ENCODE assay signal across 23 mouse cellular contexts in genomic region chr10:108292651-108293050, GRCm38 (mm10).
"Had no signal": no experiment of that assay in that cellular context is flagged by ENCODE, and none has a peak within 500 bp of the region (broad histone marks: within the 10 kb centered on the region; RNA-seq: fewer than 3 reads in every experiment).

No protein-coding gene starts in this region.

- H3K9ac ChIP-seq: heart, embryonic 12.5 days; hindbrain, embryonic 12.5 days; hindbrain, embryonic 14.5 days; limb, embryonic 13.5 days; limb, embryonic 15.5 days; liver, embryonic 12.5 days; liver, embryonic 14.5 days had no signal

- H3K36me3 ChIP-seq: heart, embryonic 10.5 days; heart, embryonic 12.5 days; hindbrain, embryonic 10.5 days; hindbrain, embryonic 12.5 days; limb, embryonic 13.5 days; limb, embryonic 15.5 days; liver, embryonic 12.5 days had no signal

- H3K27ac ChIP-seq: heart, embryonic 10.5 days; hindbrain, embryonic 10.5 days; hindbrain, embryonic 12.5 days; hindbrain, embryonic 14.5 days; limb, embryonic 13.5 days; limb, embryonic 15.5 days; liver, embryonic 12.5 days; liver, embryonic 14.5 days had no signal

- H3K27me3 ChIP-seq: heart, embryonic 12.5 days; hindbrain, embryonic 12.5 days; limb, embryonic 13.5 days; limb, embryonic 15.5 days; liver, embryonic 12.5 days had no signal

- H3K4me1 ChIP-seq: heart, embryonic 12.5 days; hindbrain, embryonic 10.5 days; hindbrain, embryonic 12.5 days; limb, embryonic 13.5 days; limb, embryonic 15.5 days; liver, embryonic 12.5 days had no signal

- H3K4me3 ChIP-seq: heart, embryonic 10.5 days; heart, embryonic 12.5 days; hindbrain, embryonic 10.5 days; hindbrain, embryonic 12.5 days; limb, embryonic 13.5 days; limb, embryonic 15.5 days; liver, embryonic 12.5 days had no signal

- DNase-seq: gastrocnemius, postnatal 10 days; gastrocnemius, postnatal 25 days; heart, adult 18-20 months; heart, postnatal 10 days; heart, postnatal 4 days; kidney, adult 18-20 months; kidney, adult 8-10 months; kidney, postnatal 10 days; kidney, postnatal 36 days; layer of hippocampus, adult 9-11 months; layer of hippocampus, postnatal 36 days; left cerebral cortex, postnatal 4 days had no signal

- H3K4me2 ChIP-seq: heart, embryonic 12.5 days; hindbrain, embryonic 12.5 days; hindbrain, embryonic 14.5 days; limb, embryonic 13.5 days; limb, embryonic 15.5 days; liver, embryonic 12.5 days had no signal

- ATAC-seq: hindbrain, embryonic 16.5 days; intestine, embryonic 16.5 days; liver, embryonic 12.5 days had no signal

- H3K9me3 ChIP-seq: heart, embryonic 10.5 days; heart, embryonic 12.5 days; hindbrain, embryonic 10.5 days; hindbrain, embryonic 12.5 days; limb, embryonic 13.5 days; limb, embryonic 15.5 days; liver, embryonic 12.5 days had no signal
